Mouse (Mus musculus): ENCODE measurements around the gene Defb19. TPM values are rescaled to one million over a fixed set of nuclear protein-coding genes. Genes with fewer than 3 reads are reported as not detected.

Gene Defb19
- polyA plus RNA-seq, 1 experiment from 2014 or later, result not detected

GRCm38 (mm10) chr2:152542897-152543296, 37.2 kb downstream of the Defb19 start:
- no peak for ATAC-seq (ENCODE audit: low read depth)
- no peak overlapping the region for H3K4me3 ChIP-seq (replicated peaks)
- H3K9me3 ChIP-seq (replicated peaks), result no peaks in the 10 kb centered on the region
- no peaks in the 10 kb centered on the region for H3K4me1 ChIP-seq (replicated peaks)
- no peaks in the 10 kb centered on the region for H3K36me3 ChIP-seq
- H3K27ac ChIP-seq, result no peak overlapping the region
- no peaks in the 10 kb centered on the region for H3K27me3 ChIP-seq
- no peak overlapping the region for H3K9ac ChIP-seq
- no peak for DNase-seq
- WGBS (ENCODE audit: insufficient replicate concordance), result 54% methylated on average over 2 of the region's 2 CpGs
- no peak overlapping the region for H3K4me2 ChIP-seq

- no peaks in the 10 kb centered on the region for H3K27me3 ChIP-seq
Observed at GRCm38 (mm10) chr2:152541979-152542378, 38.1 kb downstream of the Defb19 start.

GRCm38 (mm10) chr2:152539944-152540710, 40.0 kb downstream of the Defb19 start, which contains the start of gene Defb29:
Gene Defb29 (minus strand): TSS chr2:152540098.
- Histone ChIP-seq H3K9ac (no peak within 1 kb of the TSS), H3K4me2 (no peak within 1 kb of the TSS), H3K27ac (no peak within 1 kb of the TSS), H3K4me1 (replicated peaks) (no peaks in the 10 kb centered on the region), H3K9me3 (replicated peaks) (no peaks in the 10 kb centered on the region), H3K36me3 (no peaks in the 10 kb centered on the region), H3K4me3 (replicated peaks) (no peak within 1 kb of the TSS), H3K27me3 (no peaks in the 10 kb centered on the region)
- no peak for ATAC-seq (ENCODE audit: low read depth)
- WGBS (ENCODE audit: insufficient replicate concordance), result 46% methylated on average over 13 of the region's 13 CpGs
- no peak for DNase-seq

More at GRCm38 (mm10) chr2:152541979-152542378, 38.1 kb downstream of the Defb19 start:
- H3K4me2 ChIP-seq, result no peak overlapping the region
- no peak for DNase-seq
- no peaks in the 10 kb centered on the region for H3K4me1 ChIP-seq (replicated peaks)
- H3K4me3 ChIP-seq (replicated peaks), result no peak overlapping the region
- H3K9me3 ChIP-seq (replicated peaks), result no peaks in the 10 kb centered on the region
- no peak overlapping the region for H3K27ac ChIP-seq
- no peak for ATAC-seq (ENCODE audit: low read depth)
- H3K9ac ChIP-seq, result no peak overlapping the region
- no peaks in the 10 kb centered on the region for H3K36me3 ChIP-seq
- 42% methylated on average over 9 of the region's 9 CpGs for WGBS (ENCODE audit: insufficient replicate concordance)

Other genes starting within 250 kb of the Defb19 start
- 52.2 and 52.4 TPM in 2 replicates for gene Rbck1, start 247.7 kb downstream of the Defb19 start, polyA plus RNA-seq (2015; fragmentation: Nextera tagmentation; extraction: Ambion mirVana)
- 2.7 and 3.3 TPM in 2 replicates for gene Trib3, start 236.3 kb downstream of the Defb19 start, polyA plus RNA-seq (2015; fragmentation: Nextera tagmentation; extraction: Ambion mirVana)
- gene Nrsn2, start 203.7 kb downstream of the Defb19 start, polyA plus RNA-seq (2015; fragmentation: Nextera tagmentation; extraction: Ambion mirVana), result 0.07 TPM in 1 of 2 replicates, not detected in the other
- 1.6 TPM in 2 replicates for gene Sox12, start 182.2 kb downstream of the Defb19 start, polyA plus RNA-seq (2015; fragmentation: Nextera tagmentation; extraction: Ambion mirVana)
- 14.0 and 16.2 TPM in 2 replicates for gene Zcchc3, start 165.3 kb downstream of the Defb19 start, polyA plus RNA-seq (2015; fragmentation: Nextera tagmentation; extraction: Ambion mirVana)
- gene 6820408C15Rik, start 164.7 kb downstream of the Defb19 start, polyA plus RNA-seq (2015; fragmentation: Nextera tagmentation; extraction: Ambion mirVana), result 0.21 and 0.27 TPM in 2 replicates
- gene Defb23, start 115.7 kb downstream of the Defb19 start, polyA plus RNA-seq (2015; fragmentation: Nextera tagmentation; extraction: Ambion mirVana), result not detected in 2 replicates
- gene Defb20, start 103.2 kb downstream of the Defb19 start, polyA plus RNA-seq (2015; fragmentation: Nextera tagmentation; extraction: Ambion mirVana), result not detected in 2 replicates
- not detected in 2 replicates for gene Defb22, start 90.2 kb downstream of the Defb19 start, polyA plus RNA-seq (2015; fragmentation: Nextera tagmentation; extraction: Ambion mirVana)
- not detected in 2 replicates for gene Defb26, start 68.6 kb downstream of the Defb19 start, polyA plus RNA-seq (2015; fragmentation: Nextera tagmentation; extraction: Ambion mirVana)
- gene Defb28, start 62.1 kb downstream of the Defb19 start, polyA plus RNA-seq (2015; fragmentation: Nextera tagmentation; extraction: Ambion mirVana), result not detected in 2 replicates
- not detected in 2 replicates for gene Defb29, start 40.2 kb downstream of the Defb19 start, polyA plus RNA-seq (2015; fragmentation: Nextera tagmentation; extraction: Ambion mirVana)
- not detected in 2 replicates for gene Gm17416, start 11.0 kb downstream of the Defb19 start, polyA plus RNA-seq (2015; fragmentation: Nextera tagmentation; extraction: Ambion mirVana)
- not detected in 2 replicates for gene Defb21, start 7.6 kb downstream of the Defb19 start, polyA plus RNA-seq (2015; fragmentation: Nextera tagmentation; extraction: Ambion mirVana)
- not detected in 2 replicates for gene Defb45, start 19.1 kb upstream of the Defb19 start, polyA plus RNA-seq (2015; fragmentation: Nextera tagmentation; extraction: Ambion mirVana)
- gene Defb36, start 24.0 kb upstream of the Defb19 start, polyA plus RNA-seq (2015; fragmentation: Nextera tagmentation; extraction: Ambion mirVana), result not detected in 2 replicates
- not detected in 2 replicates for gene Defb25, start 42.7 kb upstream of the Defb19 start, polyA plus RNA-seq (2015; fragmentation: Nextera tagmentation; extraction: Ambion mirVana)
- 0.89 and 0.95 TPM in 2 replicates for gene Rem1, start 46.6 kb upstream of the Defb19 start, polyA plus RNA-seq (2015; fragmentation: Nextera tagmentation; extraction: Ambion mirVana)
- gene H13, start 89.1 kb upstream of the Defb19 start, polyA plus RNA-seq (2015; fragmentation: Nextera tagmentation; extraction: Ambion mirVana), result 49.0 and 52.9 TPM in 2 replicates
- gene Mcts2, start 106.7 kb upstream of the Defb19 start, polyA plus RNA-seq (2015; fragmentation: Nextera tagmentation; extraction: Ambion mirVana), result 23.6 and 23.8 TPM in 2 replicates
- gene Id1, start 155.9 kb upstream of the Defb19 start, polyA plus RNA-seq (2015; fragmentation: Nextera tagmentation; extraction: Ambion mirVana), result 20.9 and 23.2 TPM in 2 replicates
- gene Cox4i2, start 173.9 kb upstream of the Defb19 start, polyA plus RNA-seq (2015; fragmentation: Nextera tagmentation; extraction: Ambion mirVana), result 1.1 and 1.2 TPM in 2 replicates

Measured in liver, embryonic 13.5 days (tissue).